Comparison of ENCODE assay signal across 10 mouse cellular contexts in genomic region chr17:28352018-28352417, GRCm38 (mm10). TPM values are rescaled to one million over a fixed set of nuclear protein-coding genes. Genes with fewer than 3 reads are reported as not detected.
DNase-seq lines count a peak whose midpoint lies in the region; ATAC-seq and TF ChIP-seq lines count a peak whose summit lies in the region.
"Had no signal": no experiment of that assay in that cellular context is flagged by ENCODE, and none has a peak within 500 bp of the region (broad histone marks: within the 10 kb centered on the region; RNA-seq: fewer than 3 reads in every experiment).

No protein-coding gene starts in this region.

- 22% methylated on average over 11 of the region's 11 CpGs for WGBS in intestine, embryonic 14.5 days
- 18% methylated on average over 11 of the region's 11 CpGs for WGBS in intestine, postnatal 0 days
- 15% methylated on average over 11 of the region's 11 CpGs for WGBS in embryonic facial prominence, embryonic 12.5 days
- 2% methylated on average over 11 of the region's 11 CpGs for WGBS in liver, embryonic 13.5 days (ENCODE audit: insufficient replicate concordance)

- peak overlapping the region; percentile 94 for H3K4me2 ChIP-seq in intestine, embryonic 14.5 days (ENCODE audit: low read length)
- H3K4me2 ChIP-seq in intestine, postnatal 0 days (replicated peaks; ENCODE audit: low read depth) = no peak overlapping the region
- peak overlapping the region; percentile 87 for H3K4me2 ChIP-seq in embryonic facial prominence, embryonic 12.5 days (replicated peaks)
- H3K4me2 ChIP-seq in liver, embryonic 13.5 days = peak overlapping the region; percentile 85

- H3K27me3 ChIP-seq in intestine, embryonic 14.5 days (replicated peaks; ENCODE audit: control insufficient read depth, insufficient read depth, low read length) = no peaks in the 10 kb centered on the region
- H3K27me3 ChIP-seq in intestine, postnatal 0 days (replicated peaks; ENCODE audit: control insufficient read depth, insufficient read depth, low read length) = no peaks in the 10 kb centered on the region
- H3K27me3 ChIP-seq in embryonic facial prominence, embryonic 12.5 days = no peaks in the 10 kb centered on the region
- H3K27me3 ChIP-seq in liver, embryonic 13.5 days = peaks cover 68% of the 10 kb centered on the region

- peak overlapping the region; percentile 99 for H3K27ac ChIP-seq in intestine, embryonic 14.5 days (ENCODE audit: low read depth)
- no peak overlapping the region for H3K27ac ChIP-seq in intestine, postnatal 0 days (ENCODE audit: low read depth, low read length)
- H3K27ac ChIP-seq in ES-E14 (ENCODE audit: insufficient read depth, low read depth, low read length, poor library complexity, severe bottlenecking) = no peak overlapping the region
- H3K27ac ChIP-seq in embryonic facial prominence, embryonic 12.5 days = peak overlapping the region; percentile 100
- H3K27ac ChIP-seq in liver, embryonic 13.5 days = peak overlapping the region; percentile 74
- H3K27ac ChIP-seq: heart, adult 2 months had no signal

- peaks cover 32% of the 10 kb centered on the region for H3K4me1 ChIP-seq in intestine, embryonic 14.5 days (replicated peaks; ENCODE audit: control insufficient read depth, insufficient read depth, low read length)
- peaks cover 8% of the 10 kb centered on the region for H3K4me1 ChIP-seq in intestine, postnatal 0 days (replicated peaks; ENCODE audit: control insufficient read depth, insufficient read depth, low read length)
- peaks cover 2 to 31% of the 10 kb centered on the region in 2 experiments; a peak in 2 of 4 replicates for H3K4me1 ChIP-seq in ES-E14 (ENCODE audit: control insufficient read depth in 2 of 2, insufficient read depth in 2 of 2, low read length in 2 of 2, poor library complexity in 1 of 2)
- H3K4me1 ChIP-seq in embryonic facial prominence, embryonic 12.5 days = peaks cover 33% of the 10 kb centered on the region
- H3K4me1 ChIP-seq in liver, embryonic 13.5 days (replicated peaks) = peaks cover 64% of the 10 kb centered on the region

- DNase-seq in intestine, embryonic 14.5 days (ENCODE audit: low spot score) = no peak
- DNase-seq in ES-E14 (ENCODE audit: low read depth, low spot score) = no peak
- DNase-seq in liver, embryonic 13.5 days = peak; percentile 62
- DNase-seq in layer of hippocampus, postnatal 14 days (ENCODE audit: low spot score in 2 of 2) = no peak
- DNase-seq in thymus, postnatal 10 days (ENCODE audit: low spot score in 2 of 2) = no peak
- no peak for DNase-seq in gastrocnemius, adult 18-20 months (ENCODE audit: low spot score)
- DNase-seq: heart, adult 2 months; layer of hippocampus, adult 9-11 months had no signal

- H3K36me3 ChIP-seq in intestine, embryonic 14.5 days (ENCODE audit: control insufficient read depth, insufficient read depth, low read length) = no peaks in the 10 kb centered on the region
- H3K36me3 ChIP-seq in intestine, postnatal 0 days (ENCODE audit: control insufficient read depth, insufficient read depth) = no peaks in the 10 kb centered on the region
- H3K36me3 ChIP-seq in ES-E14 (ENCODE audit: control insufficient read depth, insufficient read depth, low read length, poor library complexity, severe bottlenecking) = no peaks in the 10 kb centered on the region
- H3K36me3 ChIP-seq in embryonic facial prominence, embryonic 12.5 days = no peaks in the 10 kb centered on the region
- no peaks in the 10 kb centered on the region for H3K36me3 ChIP-seq in liver, embryonic 13.5 days

- peak overlapping the region; percentile 79; the same call in 1 of the 2 replicates for H3K9ac ChIP-seq in intestine, embryonic 14.5 days (ENCODE audit: low read length)
- H3K9ac ChIP-seq in intestine, postnatal 0 days (ENCODE audit: low read depth, low read length) = no peak overlapping the region; the same call in 1 of the 2 replicates
- H3K9ac ChIP-seq in ES-E14 (ENCODE audit: insufficient read depth, low read depth, low read length, poor library complexity, severe bottlenecking) = no peak overlapping the region
- peak overlapping the region; percentile 95 for H3K9ac ChIP-seq in embryonic facial prominence, embryonic 12.5 days
- H3K9ac ChIP-seq in liver, embryonic 13.5 days = peak overlapping the region; percentile 68

- TF ChIP-seq CTCF in intestine, postnatal 0 days (IDR thresholded peaks at IDR 0.05; ENCODE audit: low read depth) = no peak

- H3K9me3 ChIP-seq in intestine, embryonic 14.5 days (ENCODE audit: control insufficient read depth, low read length) = no peaks in the 10 kb centered on the region
- no peaks in the 10 kb centered on the region for H3K9me3 ChIP-seq in intestine, postnatal 0 days (ENCODE audit: control insufficient read depth)
- H3K9me3 ChIP-seq in ES-E14 (ENCODE audit: control insufficient read depth, insufficient read depth, low read depth, low read length) = no peaks in the 10 kb centered on the region
- H3K9me3 ChIP-seq in embryonic facial prominence, embryonic 12.5 days = no peaks in the 10 kb centered on the region
- H3K9me3 ChIP-seq in liver, embryonic 13.5 days (replicated peaks) = no peaks in the 10 kb centered on the region

- in situ Hi-C loops in ES-E14 (cut with MboI; ENCODE audit: low sequenced_read_pairs in 2 of 2, unreplicated experiment in 2 of 2) = no loop called here

- ATAC-seq in intestine, embryonic 14.5 days (replicated peaks; ENCODE audit: low FRiP score, low TSS enrichment, low read depth) = no peak
- no peak for ATAC-seq in intestine, postnatal 0 days
- ATAC-seq in embryonic facial prominence, embryonic 12.5 days (ENCODE audit: insufficient number of reproducible peaks, insufficient read depth, low FRiP score, low TSS enrichment) = no peak
- ATAC-seq in liver, embryonic 13.5 days (ENCODE audit: low read depth) = peak; percentile 76

- H3K4me3 ChIP-seq in intestine, embryonic 14.5 days (ENCODE audit: low read depth, low read length) = peak overlapping the region; percentile 82
- no peak overlapping the region for H3K4me3 ChIP-seq in intestine, postnatal 0 days (ENCODE audit: low read depth, low read length)
- H3K4me3 ChIP-seq in ES-E14 (ENCODE audit: insufficient read depth in 1 of 2, low read depth in 1 of 2, low read length in 2 of 2, poor library complexity in 1 of 2, severe bottlenecking in 1 of 2) = peak overlapping the region; percentile 13 to 93; a peak in 2 of 4 replicates
- peak overlapping the region; percentile 93; the same call in 1 of the 2 replicates for H3K4me3 ChIP-seq in embryonic facial prominence, embryonic 12.5 days
- peak overlapping the region; percentile 72 for H3K4me3 ChIP-seq in liver, embryonic 13.5 days (replicated peaks)

TF ChIP-seq in ES-E14, 5 proteins besides CTCF, POLR2A, EP300 and RAD21:
- no peak for TF ChIP-seq ZC3H11A (IDR thresholded peaks at IDR 0.05; ENCODE audit: borderline replicate concordance, low read depth, low read length)
- no peak for TF ChIP-seq HCFC1 (IDR thresholded peaks at IDR 0.05; ENCODE audit: borderline replicate concordance, insufficient read depth, low read length)
- no peak for TF ChIP-seq MAFK (IDR thresholded peaks at IDR 0.05; ENCODE audit: insufficient read depth, low read depth, low read length)
- no peak for TF ChIP-seq CHD2 (IDR thresholded peaks at IDR 0.05; ENCODE audit: low read depth, low read length)
- no peak for TF ChIP-seq ZNF384 (IDR thresholded peaks at IDR 0.05; ENCODE audit: low read depth, low read length)

RNA-seq across cellular contexts. Expression of gene Tead3, which starts 1.4 kb away (rescaled TPM):
- 12.0 and 13.3 TPM in 2 replicates for polyA plus RNA-seq in intestine, embryonic 14.5 days (2014; fragmentation: Nextera tagmentation; extraction: Ambion mirVana)
- polyA plus RNA-seq in intestine, postnatal 0 days (2015; fragmentation: Nextera tagmentation; extraction: Ambion mirVana) = 5.8 and 6.2 TPM in 2 replicates
- 8.0 and 9.0 TPM in 2 replicates for total RNA-seq in ES-E14 (2012; rRNA removed)
- 14.1 and 17.9 TPM in 2 replicates for polyA plus RNA-seq in embryonic facial prominence, embryonic 12.5 days (2016; fragmentation: Nextera tagmentation; extraction: Ambion mirVana)
- polyA plus RNA-seq in liver, embryonic 13.5 days (2015; fragmentation: Nextera tagmentation; extraction: Ambion mirVana) = 0.76 and 0.96 TPM in 2 replicates
- total RNA-seq in layer of hippocampus, postnatal 14 days (2021) = 1 to 10 TPM; 5.1 to 5.7 TPM
- total RNA-seq in gastrocnemius, adult 18-20 months (2021) = 1 to 10 TPM; 5.3 to 6.9 TPM

RNA-seq across cellular contexts. Expression of gene Tulp1, which starts 13.0 kb away (rescaled TPM):
- 3.7 and 4.0 TPM in 2 replicates for polyA plus RNA-seq in intestine, embryonic 14.5 days (2014; fragmentation: Nextera tagmentation; extraction: Ambion mirVana)
- polyA plus RNA-seq in intestine, postnatal 0 days (2015; fragmentation: Nextera tagmentation; extraction: Ambion mirVana) = 1.2 and 1.4 TPM in 2 replicates
- total RNA-seq in ES-E14 (2012; rRNA removed) = 3.7 and 4.1 TPM in 2 replicates
- polyA plus RNA-seq in embryonic facial prominence, embryonic 12.5 days (2016; fragmentation: Nextera tagmentation; extraction: Ambion mirVana) = 8.4 and 9.3 TPM in 2 replicates
- 0.52 and 1.3 TPM in 2 replicates for polyA plus RNA-seq in liver, embryonic 13.5 days (2015; fragmentation: Nextera tagmentation; extraction: Ambion mirVana)
- not detected for total RNA-seq in layer of hippocampus, postnatal 14 days (2021)
- not detected for total RNA-seq in gastrocnemius, adult 18-20 months (2021)
- total RNA-seq: heart, adult 2 months had no signal
- polyA plus RNA-seq: heart, adult 2 months had no signal

RNA-seq across cellular contexts. Expression of gene Rpl10a, which starts 23.7 kb away (rescaled TPM):
- polyA plus RNA-seq in intestine, embryonic 14.5 days (2014; fragmentation: Nextera tagmentation; extraction: Ambion mirVana) = 909 and 955 TPM in 2 replicates
- polyA plus RNA-seq in intestine, postnatal 0 days (2015; fragmentation: Nextera tagmentation; extraction: Ambion mirVana) = 383 and 417 TPM in 2 replicates
- total RNA-seq in ES-E14 (2012; rRNA removed) = 2,234 and 2,688 TPM in 2 replicates
- 496 and 505 TPM in 2 replicates for polyA plus RNA-seq in embryonic facial prominence, embryonic 12.5 days (2016; fragmentation: Nextera tagmentation; extraction: Ambion mirVana)
- polyA plus RNA-seq in liver, embryonic 13.5 days (2015; fragmentation: Nextera tagmentation; extraction: Ambion mirVana) = 372 and 464 TPM in 2 replicates
- total RNA-seq in layer of hippocampus, postnatal 14 days (2021) = 100 to 1,000 TPM; 394 to 418 TPM
- total RNA-seq in gastrocnemius, adult 18-20 months (2021) = 100 to 1,000 TPM; 418 to 419 TPM

RNA-seq across cellular contexts. Expression of gene Fance, which starts 38.7 kb away (rescaled TPM):
- 27.3 and 33.7 TPM in 2 replicates for polyA plus RNA-seq in intestine, embryonic 14.5 days (2014; fragmentation: Nextera tagmentation; extraction: Ambion mirVana)
- polyA plus RNA-seq in intestine, postnatal 0 days (2015; fragmentation: Nextera tagmentation; extraction: Ambion mirVana) = 10.3 and 11.0 TPM in 2 replicates
- total RNA-seq in ES-E14 (2012; rRNA removed) = 25.9 and 39.8 TPM in 2 replicates
- 37.0 and 38.4 TPM in 2 replicates for polyA plus RNA-seq in embryonic facial prominence, embryonic 12.5 days (2016; fragmentation: Nextera tagmentation; extraction: Ambion mirVana)
- 11.3 and 13.5 TPM in 2 replicates for polyA plus RNA-seq in liver, embryonic 13.5 days (2015; fragmentation: Nextera tagmentation; extraction: Ambion mirVana)
- total RNA-seq in layer of hippocampus, postnatal 14 days (2021) = 10 to 100 TPM; 23.0 to 28.2 TPM
- 10 to 100 TPM; 10.3 to 11.2 TPM for total RNA-seq in gastrocnemius, adult 18-20 months (2021)

Comparison
In these comparisons a context has a peak if more than half of its experiments do, and no peak if none do; other contexts are left out.
1. H3K27ac ChIP-seq: peak in intestine, embryonic 14.5 days (single experiment), embryonic facial prominence, embryonic 12.5 days (single experiment) and liver, embryonic 13.5 days (single experiment); none in intestine, postnatal 0 days (single experiment) and ES-E14 (single experiment).
2. H3K9ac ChIP-seq: peak in intestine, embryonic 14.5 days (single experiment), embryonic facial prominence, embryonic 12.5 days (single experiment) and liver, embryonic 13.5 days (single experiment); none in intestine, postnatal 0 days (single experiment) and ES-E14 (single experiment).